Mouse (Mus musculus) 3T3-L1 (cell line): ENCODE measurements around the gene Alkbh3.

Source experiments
- DNase-seq: peaks from one replicate; pipeline ENCODE4 v3.0.0-alpha.2; 2015; ENCODE audit warnings: low read depth, low spot score

Gene Alkbh3

GRCm38 (mm10) chr2:93992810-93993209, 17.8 kb downstream of the Alkbh3 start:
- no peak for DNase-seq

DNA sequence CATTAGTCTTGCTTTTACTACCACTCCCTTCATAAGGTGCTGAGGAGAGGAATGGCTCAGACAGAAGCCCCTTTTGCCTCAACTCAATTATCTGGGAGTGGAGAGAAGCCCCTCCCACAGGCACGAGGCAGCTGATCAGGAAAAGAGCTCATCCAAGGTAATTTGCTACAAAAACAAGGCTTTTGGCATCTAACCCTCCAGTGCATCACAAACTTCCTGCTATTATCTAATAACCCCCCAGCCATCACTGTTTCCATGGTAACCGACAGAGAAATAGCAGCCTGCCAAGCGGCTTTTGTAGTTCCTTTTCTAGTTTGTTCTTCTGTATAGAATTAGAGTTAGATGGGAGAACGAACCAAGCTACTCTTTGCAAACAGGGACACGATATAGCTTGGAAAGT, 18.3 kb downstream of the Alkbh3 start:
- DNase-seq, result no peak

DNA sequence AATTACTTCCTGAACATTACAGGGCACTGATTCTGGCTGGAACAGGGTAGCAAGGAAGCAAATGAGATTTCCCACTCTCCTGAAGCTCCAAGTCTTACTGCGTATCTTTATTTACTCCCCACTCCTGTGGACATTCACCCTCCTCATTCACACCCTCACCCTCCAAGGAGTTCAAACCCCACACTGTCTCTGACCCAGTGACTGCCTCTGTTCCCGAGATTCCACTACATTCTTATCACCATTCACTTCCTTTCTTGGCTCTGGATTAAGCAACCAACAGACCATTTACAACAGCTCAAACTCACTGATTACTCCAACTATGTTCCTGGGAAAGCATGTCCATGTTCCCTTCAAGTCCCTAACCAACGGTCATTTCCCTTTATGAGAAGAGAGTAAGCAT, 19.3 kb downstream of the Alkbh3 start:
- DNase-seq, result no peak

- DNase-seq, result no peak
Measured at GRCm38 (mm10) chr2:93988440-93988839, 22.2 kb downstream of the Alkbh3 start.

DNA sequence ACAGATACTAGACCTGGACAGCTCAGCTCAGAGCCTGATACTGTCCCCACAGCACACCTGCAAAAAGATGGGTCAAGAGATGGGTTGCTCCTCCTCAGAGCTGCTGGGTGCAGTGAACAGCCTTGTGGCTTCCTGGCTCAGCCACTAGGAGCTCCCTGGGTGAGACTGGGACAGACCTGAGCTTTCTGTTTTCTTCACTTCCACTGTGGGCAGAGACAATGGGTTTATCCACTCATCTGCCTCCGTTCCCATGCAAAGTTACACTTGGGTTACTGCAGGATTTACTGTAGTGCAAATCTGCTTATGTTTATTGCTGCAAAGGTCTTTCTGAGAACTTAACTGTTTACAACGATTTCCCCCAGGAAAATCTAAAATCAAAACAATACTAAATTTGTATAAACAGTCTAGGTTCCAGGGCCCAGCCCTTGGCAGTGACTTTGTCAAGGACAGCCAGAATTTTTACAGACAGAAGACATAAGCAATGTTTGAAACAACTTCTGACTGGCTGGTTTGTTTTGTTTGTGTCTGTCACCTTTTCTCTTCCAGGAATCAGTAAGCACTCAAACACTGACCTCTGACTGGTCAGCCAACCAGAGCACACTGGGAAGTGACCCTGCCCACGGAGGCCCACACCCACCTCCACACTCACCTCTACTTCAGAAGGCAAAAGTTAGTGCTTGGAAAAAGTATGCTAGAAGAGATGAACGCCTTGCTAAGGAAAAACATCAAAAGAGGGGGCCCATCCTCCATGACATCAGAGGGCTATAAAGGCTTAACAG, 28.0 kb downstream of the Alkbh3 start:
- no peak for DNase-seq

DNA sequence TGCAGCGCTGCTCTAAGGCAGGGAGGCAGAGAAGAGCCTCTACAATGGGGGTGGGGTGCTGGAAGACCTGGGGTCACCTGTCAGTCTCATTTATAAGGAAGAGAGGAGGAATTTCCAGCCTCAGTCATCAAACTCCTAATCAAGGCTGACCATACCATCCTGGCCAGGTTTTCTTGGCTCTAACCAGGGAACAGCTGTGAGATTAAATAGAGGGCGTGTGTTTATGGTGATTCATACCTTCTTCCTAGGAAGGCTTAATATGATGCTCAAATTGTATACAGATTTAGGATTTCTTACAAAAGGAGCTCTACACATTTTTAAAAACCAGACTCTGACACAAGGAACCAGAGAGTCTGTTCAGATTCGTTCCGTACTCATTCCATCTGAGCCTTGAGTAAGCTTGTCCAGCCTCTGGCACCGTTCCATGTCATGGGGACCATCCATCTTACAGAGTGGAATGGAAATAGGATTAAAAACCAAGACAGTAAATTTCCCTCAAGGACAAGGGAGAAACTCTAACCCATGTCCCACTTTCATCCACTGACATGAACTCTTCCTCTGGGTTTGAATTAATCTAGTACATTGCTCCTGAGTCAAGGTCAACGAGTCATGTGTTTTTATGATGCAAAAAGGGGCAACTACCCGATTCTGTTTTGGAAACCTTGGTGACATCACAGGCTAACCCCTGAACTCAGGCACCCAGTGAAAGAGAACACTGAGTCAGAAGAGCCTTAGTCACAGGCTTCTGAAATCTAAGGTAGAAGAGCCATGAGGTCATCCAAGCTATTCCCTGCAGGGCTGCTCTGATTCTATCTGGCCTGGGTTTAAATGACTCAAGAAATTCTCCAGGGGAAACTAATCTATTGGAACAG, 31.1 kb downstream of the Alkbh3 start:
- peak; percentile 92 for DNase-seq

DNA sequence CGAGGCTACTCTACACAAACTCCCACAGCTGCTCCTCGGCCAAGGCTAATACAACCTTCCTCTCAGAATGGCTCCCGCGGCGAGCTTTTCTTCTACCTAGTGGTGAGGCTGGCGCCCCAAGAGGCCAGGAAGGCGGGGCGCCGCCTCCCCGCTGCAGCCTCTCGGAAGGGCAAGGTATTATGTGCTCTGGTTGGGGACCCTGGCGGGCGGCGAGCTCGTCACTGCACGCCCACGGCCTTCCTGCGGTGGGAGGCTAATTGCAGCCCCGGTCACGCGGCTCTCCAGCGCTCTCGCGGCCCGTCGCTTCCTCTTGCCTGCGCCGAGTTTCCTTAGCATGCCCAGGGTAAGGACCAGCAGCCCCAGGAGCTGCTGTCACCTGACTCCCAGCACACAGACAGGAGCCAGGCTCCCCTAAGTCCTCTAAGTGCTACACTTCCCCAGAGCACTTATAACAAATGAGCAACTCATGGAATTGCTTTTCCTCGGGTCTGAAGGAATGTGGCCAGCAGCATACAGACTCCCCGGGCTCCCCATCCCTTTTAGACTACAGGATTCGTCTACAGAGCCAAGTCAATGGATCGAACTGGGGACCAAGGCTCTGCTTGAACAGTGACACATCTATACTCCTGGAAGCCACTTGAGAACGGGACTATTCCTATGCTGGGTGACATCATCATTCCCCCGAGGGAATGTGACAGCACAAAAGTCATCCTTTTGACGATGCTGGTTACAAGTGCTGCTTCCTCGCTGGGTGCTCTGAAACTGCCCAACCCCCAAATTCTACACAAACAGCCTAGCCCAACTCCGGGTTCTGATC, 34.0 kb downstream of the Alkbh3 start:
- no peak for DNase-seq

- no peak for DNase-seq
Measured at GRCm38 (mm10) chr2:93975526-93976435, 34.8 kb downstream of the Alkbh3 start.

DNA sequence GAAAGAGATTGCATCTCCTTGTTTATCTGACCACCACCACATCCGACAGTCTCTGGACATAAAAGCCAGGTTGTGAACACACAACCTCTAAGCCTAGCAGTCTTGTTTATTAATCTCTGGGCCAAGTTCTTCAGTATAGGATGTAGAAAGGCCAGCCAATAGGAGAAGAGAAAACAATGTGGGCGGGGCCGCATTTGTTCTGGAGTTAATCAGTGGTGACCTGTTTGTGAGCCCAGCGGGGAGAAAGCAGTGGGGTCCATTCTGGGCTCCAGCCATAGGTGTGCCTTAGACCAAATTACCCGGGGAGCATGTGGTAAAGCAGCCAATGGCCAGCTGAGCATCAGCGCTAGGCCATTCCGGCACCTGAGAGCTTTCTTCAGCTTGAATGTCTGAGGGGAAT, 35.6 kb downstream of the Alkbh3 start:
- no peak for DNase-seq

DNA sequence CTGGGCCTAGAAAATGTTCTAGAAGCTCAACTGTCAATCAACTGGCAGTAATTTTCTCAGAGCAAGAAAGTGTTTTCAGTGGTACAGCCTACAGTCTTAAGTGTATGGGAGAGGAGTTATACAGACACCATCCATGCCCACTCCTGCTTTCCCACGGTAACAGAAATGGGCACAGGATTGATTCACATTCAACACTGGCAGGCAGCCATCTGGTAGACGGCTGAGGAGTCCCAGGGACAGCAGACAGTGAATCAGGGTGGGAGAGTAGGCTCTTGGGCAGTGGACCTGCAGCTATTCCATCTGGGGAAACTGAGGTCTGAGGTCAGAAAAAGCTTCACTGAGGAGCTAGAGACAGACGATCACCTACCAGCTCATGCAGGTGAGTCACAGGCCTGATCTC, 39.0 kb downstream of the Alkbh3 start:
- no peak for DNase-seq

- DNase-seq, result no peak
Measured at GRCm38 (mm10) chr2:93964494-93965160, 46.0 kb downstream of the Alkbh3 start.

GRCm38 (mm10) chr2:93963802-93964201, 46.8 kb downstream of the Alkbh3 start:
- no peak for DNase-seq

DNA sequence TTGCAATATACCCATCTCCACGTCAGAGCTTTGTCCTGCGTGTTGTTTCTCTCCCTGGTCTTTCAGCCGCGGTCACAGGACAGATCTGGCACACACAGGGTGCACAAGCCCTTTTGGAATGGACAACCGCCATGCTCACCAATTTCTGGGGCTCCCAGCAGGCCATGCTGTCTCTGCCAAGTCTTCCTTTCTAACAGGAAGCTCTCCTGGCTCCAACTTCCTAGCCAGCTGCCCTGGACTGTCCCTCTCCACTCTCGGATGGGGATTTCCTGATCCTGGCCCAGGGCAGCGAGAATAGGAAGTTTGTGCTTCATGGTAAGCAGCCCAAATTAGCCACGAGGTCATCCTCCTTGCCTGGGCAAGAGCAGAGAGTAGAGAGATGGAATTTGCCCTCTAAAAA, 48.9 kb downstream of the Alkbh3 start:
- peak; percentile 20 for DNase-seq

DNA sequence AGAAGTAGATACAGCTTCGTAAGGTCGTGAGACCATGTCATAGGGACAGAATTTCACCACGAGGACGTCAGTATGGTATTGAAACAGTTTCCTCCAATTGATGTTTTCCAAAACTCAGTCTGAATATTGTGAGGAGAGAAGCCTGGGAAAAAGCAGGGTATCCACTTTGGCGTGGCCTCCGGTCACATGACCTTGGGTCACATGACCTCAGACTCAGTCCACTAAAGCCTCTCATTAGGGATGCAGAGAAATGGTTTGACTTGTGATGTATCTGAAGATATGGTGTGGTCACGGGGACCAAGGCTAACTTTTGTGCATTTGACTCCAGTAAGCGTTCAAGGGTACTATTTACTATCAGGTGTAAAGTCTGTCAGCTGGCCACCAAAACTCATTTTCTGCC, 51.3 kb downstream of the Alkbh3 start:
- no peak for DNase-seq

GRCm38 (mm10) chr2:93958216-93958615, 52.4 kb downstream of the Alkbh3 start:
- no peak for DNase-seq

DNA sequence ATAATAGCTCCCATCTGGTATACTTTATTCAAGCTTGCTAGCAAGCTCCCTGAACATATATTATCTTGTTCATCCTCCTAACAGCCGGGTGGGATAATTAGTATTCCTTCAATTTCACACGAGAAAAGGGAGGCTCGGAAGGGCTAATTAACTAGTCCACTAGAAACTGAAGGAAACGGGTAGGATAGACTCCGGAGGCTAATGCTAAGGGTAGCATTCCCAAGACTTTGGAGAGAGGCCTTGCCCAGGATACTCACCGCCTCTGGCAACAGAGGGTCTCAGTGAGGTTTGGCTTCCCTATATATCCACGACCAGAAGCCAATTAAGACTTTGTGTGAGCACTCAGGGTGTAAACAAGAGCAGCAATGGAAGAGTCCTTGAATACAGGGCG, 52.8 kb downstream of the Alkbh3 start:
- DNase-seq, result no peak

DNA sequence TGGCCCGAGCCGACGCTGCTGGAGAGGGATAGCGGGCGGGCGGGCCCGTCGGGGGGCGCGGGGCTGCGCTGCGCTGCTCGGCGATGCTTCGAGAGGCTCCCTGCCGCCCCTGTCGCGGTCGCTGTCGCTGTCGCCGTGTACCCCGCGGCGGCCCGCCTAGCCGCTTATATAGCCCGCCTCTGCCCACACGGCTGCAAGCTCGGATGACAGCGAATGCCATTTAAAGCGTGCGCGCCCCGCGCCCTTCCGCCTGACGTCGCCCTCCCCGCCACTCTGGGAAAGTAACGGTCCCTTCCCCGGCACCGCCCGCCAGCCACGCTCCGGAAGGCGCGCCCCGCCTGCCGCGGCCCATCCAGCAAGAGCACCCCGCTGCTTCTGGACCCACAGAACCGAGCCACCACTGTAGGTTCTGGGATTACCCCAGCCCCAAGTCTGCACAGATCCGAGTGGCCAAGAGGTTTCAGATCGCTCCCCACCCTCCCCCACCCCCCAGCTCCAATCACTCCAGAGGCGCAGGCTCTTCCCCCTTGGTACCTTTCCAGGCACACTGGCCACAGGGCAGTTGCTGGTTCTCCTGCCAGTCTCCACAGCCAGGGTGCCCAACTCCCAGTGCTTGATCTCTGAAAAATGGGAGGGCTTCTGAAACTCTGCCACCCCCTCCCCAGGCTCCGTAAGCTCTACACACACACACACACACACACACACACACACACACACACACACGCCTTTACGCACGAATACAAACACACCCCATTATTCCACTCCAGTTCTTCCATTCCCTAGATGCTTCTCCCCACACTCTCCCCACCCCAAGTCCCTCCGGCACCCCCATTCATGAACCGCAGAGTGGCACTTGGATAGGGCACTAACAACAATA, 53.5 kb downstream of the Alkbh3 start, which contains the start of gene Gm13889:
Gm13889 (minus strand) TSS at position 294 of the 877 bp plus-strand sequence.
- no peak for DNase-seq

DNA sequence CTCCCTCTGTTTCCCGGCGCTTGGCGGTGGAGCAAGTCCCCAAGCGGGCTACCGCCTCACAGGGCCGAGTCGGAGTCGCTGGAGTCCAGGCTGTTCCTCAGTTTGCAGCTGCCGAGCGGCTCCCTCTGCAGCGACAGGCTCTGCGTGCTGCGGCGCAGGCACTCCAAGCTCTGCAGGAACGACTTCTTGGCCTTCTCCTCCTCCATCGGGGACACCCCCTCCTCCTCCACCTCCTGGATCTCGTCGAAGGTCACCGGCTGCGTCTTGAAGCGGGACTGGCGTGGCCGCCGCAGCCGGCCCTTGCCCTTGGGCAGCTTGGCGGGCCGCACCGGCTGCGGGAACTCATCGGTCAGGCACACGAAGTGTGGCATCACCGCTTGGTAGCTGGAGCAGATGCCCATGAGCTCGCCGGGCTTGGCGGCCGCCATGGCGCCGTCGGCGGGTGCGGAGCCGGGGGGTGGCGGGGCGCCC, 54.2 kb downstream of the Alkbh3 start:
- DNase-seq, result no peak

- DNase-seq, result no peak
Measured at GRCm38 (mm10) chr2:93955886-93956285, 54.7 kb downstream of the Alkbh3 start.
